Mouse (Mus musculus) embryonic fibroblast, embryonic 13.5 days (primary cell): Measurements from ENCODE around the gene Dusp5. TPM values are rescaled to one million over a fixed set of nuclear protein-coding genes. Genes with fewer than 3 reads are reported as not detected.

Source experiments
- H3K27ac ChIP-seq: 2 replicates; pipeline ENCODE4 v1.5.1; 2012; ENCODE audit warnings: low read length, control low read depth, inconsistent platforms; ENCODE audit not compliant: insufficient read depth
- H3K4me1 ChIP-seq: 2 replicates; pipeline ENCODE4 v1.6.1; 2011; ENCODE audit warnings: low read length; ENCODE audit not compliant: control insufficient read depth, insufficient read depth
- H3K4me3 ChIP-seq: 2 replicates; pipeline ENCODE4 v1.5.1; 2011; ENCODE audit warnings: mild to moderate bottlenecking, control low read depth, low read length; ENCODE audit not compliant: insufficient read depth
- CTCF ChIP-seq: IDR thresholded peaks from 2 replicates; pipeline ENCODE4 v1.5.1; 2011; ENCODE audit warnings: mild to moderate bottlenecking, control low read depth, low read length, moderate library complexity, borderline replicate concordance; ENCODE audit not compliant: insufficient read depth
- POLR2A ChIP-seq: IDR thresholded peaks from 2 replicates; pipeline ENCODE4 v1.6.1; 2011; ENCODE audit warnings: low read depth, mild to moderate bottlenecking, control low read depth, low read length, moderate library complexity
- polyA plus RNA-seq: library from polyadenylated mRNA; stranded (reverse); fragments of >200 nt; gene quantifications from 2 replicates; pipeline ENCODE4 v1.2.4, GENCODE M21; 2011; ENCODE audit warnings: low read depth; ENCODE audit not compliant: missing spikeins, insufficient read length

Gene Dusp5
- polyA plus RNA-seq, 1 experiment, result 19.5 TPM

- TF ChIP-seq POLR2A (no peak), CTCF (no peak)
- Histone ChIP-seq H3K27ac (peak overlapping the region; percentile 82), H3K4me3 (no peak overlapping the region), H3K4me1 (peaks cover 29% of the 10 kb centered on the region)
Observed at GRCm38 (mm10) chr19:53554981-53555616, 26.2 kb downstream of the Dusp5 start.

DNA sequence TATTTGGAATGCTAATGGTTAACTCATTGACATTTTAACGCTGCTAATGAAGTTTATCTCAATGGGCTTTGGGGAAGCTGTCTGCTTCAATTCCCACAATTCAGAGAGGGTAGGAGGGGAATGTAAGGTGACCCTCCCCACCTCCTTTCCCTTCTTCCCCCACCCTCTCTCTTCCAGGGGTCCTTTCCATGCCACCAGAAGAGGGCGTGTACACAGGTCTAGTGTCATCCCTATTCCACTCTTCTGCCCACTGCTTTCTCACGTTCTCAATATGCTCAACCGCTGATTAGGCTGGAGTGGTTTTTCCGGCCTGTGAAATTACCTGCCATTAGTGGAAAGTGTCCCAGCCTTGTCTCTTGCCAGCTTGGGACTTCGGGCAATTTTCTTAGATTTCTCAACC is 27.9 kb downstream of the Dusp5 start:
- Histone ChIP-seq H3K27ac (peak overlapping the region; percentile 34), H3K4me1 (peaks cover 29% of the 10 kb centered on the region)
- TF ChIP-seq POLR2A (no peak), CTCF (no peak)

GRCm38 (mm10) chr19:53557267-53557936 is 28.5 kb downstream of the Dusp5 start:
- H3K27ac ChIP-seq, result peak overlapping the region; percentile 34; the same call in 1 of the 2 replicates
- H3K4me1 ChIP-seq, result peaks cover 24% of the 10 kb centered on the region
- no peak overlapping the region for H3K4me3 ChIP-seq
- TF ChIP-seq CTCF, result no peak
- no peak for TF ChIP-seq POLR2A

More for the DNA sequence above, 27.9 kb downstream of the Dusp5 start:
- no peak overlapping the region for H3K4me3 ChIP-seq

GRCm38 (mm10) chr19:53560436-53560835 is 31.5 kb downstream of the Dusp5 start:
- H3K4me1 ChIP-seq, result peaks cover 7% of the 10 kb centered on the region
- no peak overlapping the region for H3K4me3 ChIP-seq
- no peak overlapping the region for H3K27ac ChIP-seq
- TF ChIP-seq CTCF, result no peak
- no peak for TF ChIP-seq POLR2A

GRCm38 (mm10) chr19:53564174-53564573 is 35.3 kb downstream of the Dusp5 start:
- Histone ChIP-seq H3K4me3 (no peak overlapping the region), H3K4me1 (no peaks in the 10 kb centered on the region), H3K27ac (peak overlapping the region; percentile 23; the same call in 1 of the 2 replicates)
- TF ChIP-seq CTCF (no peak), POLR2A (no peak)

DNA sequence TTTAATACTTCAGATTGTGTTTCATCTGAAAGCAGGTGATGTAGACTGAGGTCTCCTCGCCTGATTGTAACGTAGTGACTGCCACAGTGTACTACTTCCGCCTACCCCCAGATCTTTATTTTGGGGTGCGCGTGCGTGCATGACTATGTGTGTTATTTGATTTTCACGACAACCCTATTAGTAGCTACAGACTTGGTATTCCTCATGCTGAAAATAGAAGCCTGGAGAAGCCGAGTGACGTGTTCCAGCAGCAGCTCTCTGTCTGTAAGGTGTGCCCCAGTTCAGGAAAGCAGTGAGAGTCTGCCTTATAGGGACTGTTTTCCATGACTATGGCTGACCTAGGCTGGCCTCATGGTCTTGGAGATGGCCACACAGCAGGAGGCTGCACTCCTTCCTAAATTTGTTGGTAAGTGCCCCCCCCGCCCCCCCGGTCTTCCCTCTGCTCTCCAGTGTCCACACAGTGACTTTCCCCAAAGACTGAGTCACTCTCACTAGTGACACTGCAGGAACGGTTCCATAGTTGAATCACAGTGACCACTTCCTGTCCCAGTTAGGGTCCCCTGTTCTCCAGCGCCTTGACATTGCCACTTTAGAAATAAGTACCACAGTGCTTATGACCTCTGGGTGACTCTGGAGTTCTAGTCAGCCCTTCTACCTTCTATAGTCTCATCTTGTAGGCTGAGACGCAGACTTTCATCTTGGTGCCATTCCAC is 36.8 kb downstream of the Dusp5 start:
- no peak for TF ChIP-seq POLR2A
- TF ChIP-seq CTCF, result no peak
- H3K4me3 ChIP-seq, result no peak overlapping the region
- H3K4me1 ChIP-seq, result no peaks in the 10 kb centered on the region
- H3K27ac ChIP-seq, result peak overlapping the region; percentile 21; the same call in 1 of the 2 replicates

- TF ChIP-seq CTCF (no peak), POLR2A (no peak)
- Histone ChIP-seq H3K4me3 (no peak overlapping the region), H3K27ac (no peak overlapping the region), H3K4me1 (no peaks in the 10 kb centered on the region)
Observed at GRCm38 (mm10) chr19:53567864-53568263, 39.0 kb downstream of the Dusp5 start.

DNA sequence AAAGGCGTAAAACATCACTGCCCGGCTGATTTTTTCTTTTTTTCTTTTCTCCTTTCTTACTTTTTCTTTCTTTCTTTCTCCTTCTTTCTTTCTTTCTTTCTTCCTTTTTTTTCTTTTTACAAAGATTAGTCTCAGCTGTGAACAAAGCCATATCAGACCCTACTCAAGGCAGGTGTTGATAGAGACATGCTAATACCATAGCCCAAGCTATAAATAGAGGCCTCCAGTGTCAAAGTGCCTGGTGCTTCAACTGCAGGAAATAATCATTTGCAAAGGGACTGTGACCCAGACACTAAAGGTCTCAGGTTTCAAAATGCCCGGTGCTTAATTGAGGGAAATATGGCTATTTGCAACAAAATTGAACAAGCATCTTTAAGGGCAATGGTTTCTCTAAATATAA is 39.6 kb downstream of the Dusp5 start:
- TF ChIP-seq CTCF (no peak), POLR2A (no peak)
- Histone ChIP-seq H3K27ac (no peak overlapping the region), H3K4me3 (no peak overlapping the region), H3K4me1 (no peaks in the 10 kb centered on the region)

DNA sequence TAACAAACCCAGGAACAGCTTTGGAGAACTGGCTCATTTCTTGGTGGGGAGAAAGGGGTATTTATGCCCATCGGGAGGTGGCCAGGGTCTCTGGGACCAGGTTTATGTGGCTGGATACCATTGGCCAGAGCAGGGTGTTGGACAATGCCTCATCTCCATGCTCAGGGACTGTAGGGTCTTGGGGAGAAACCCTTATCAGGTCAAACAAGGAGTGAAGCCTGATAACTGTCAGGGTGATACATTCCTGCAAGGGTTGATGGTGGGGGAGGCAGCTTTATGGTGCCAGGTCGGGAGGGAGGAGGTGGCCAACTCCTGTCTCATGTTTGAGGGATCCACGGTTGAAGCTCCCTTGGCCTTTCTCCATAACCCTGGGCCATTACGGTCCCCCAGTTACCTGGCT is 42.1 kb downstream of the Dusp5 start:
- Histone ChIP-seq H3K27ac (no peak overlapping the region), H3K4me1 (no peaks in the 10 kb centered on the region), H3K4me3 (no peak overlapping the region)
- no peak for TF ChIP-seq CTCF
- TF ChIP-seq POLR2A, result no peak

- H3K27ac ChIP-seq, result no peak overlapping the region
Observed at GRCm38 (mm10) chr19:53571501-53572428, 42.9 kb downstream of the Dusp5 start.

More at GRCm38 (mm10) chr19:53571501-53572428, 42.9 kb downstream of the Dusp5 start:
- TF ChIP-seq CTCF (no peak), POLR2A (no peak)
- Histone ChIP-seq H3K4me3 (no peak overlapping the region), H3K4me1 (no peaks in the 10 kb centered on the region)
